Mouse (Mus musculus): ENCODE results near the gene Atg5. TPM values are rescaled to one million over a fixed set of nuclear protein-coding genes. Genes with fewer than 3 reads are reported as not detected.

Gene Atg5
- polyA plus RNA-seq, 1 experiment from 2014 or later = 51.6 TPM

DNA sequence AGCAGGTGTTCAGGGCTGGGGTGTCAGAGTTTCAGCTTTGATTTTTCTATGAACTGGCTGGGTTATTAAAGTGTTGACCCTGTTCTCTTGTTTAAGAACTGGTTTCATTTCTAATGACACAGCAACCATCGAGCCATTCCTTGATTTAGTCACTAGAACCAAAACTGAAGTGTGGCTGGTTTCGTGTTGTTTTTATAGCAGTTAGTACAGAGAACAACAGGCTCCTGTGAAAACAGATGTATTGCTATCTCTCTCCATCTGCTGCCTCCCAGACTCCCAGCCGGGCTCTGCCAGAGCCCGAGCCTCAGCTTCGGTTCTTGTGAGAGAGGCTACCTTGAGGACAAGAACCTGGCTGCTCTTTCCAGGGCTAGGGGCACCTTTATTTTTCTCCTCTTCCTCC lies 109.7 kb downstream of the Atg5 start:
- H3K27me3 ChIP-seq = no peaks in the 10 kb centered on the region
- H3K4me1 ChIP-seq = peaks cover 23% of the 10 kb centered on the region
- no peaks in the 10 kb centered on the region for H3K9me3 ChIP-seq
- ATAC-seq (ENCODE audit: borderline replicate concordance, extremely low read depth, low FRiP score, low TSS enrichment) = no peak
- no peak overlapping the region for H3K4me2 ChIP-seq
- no peak overlapping the region for H3K9ac ChIP-seq
- 73% methylated on average over 5 of the region's 5 CpGs for WGBS
- no peaks in the 10 kb centered on the region for H3K36me3 ChIP-seq
- H3K4me3 ChIP-seq = no peak overlapping the region
- H3K27ac ChIP-seq = no peak overlapping the region

DNA sequence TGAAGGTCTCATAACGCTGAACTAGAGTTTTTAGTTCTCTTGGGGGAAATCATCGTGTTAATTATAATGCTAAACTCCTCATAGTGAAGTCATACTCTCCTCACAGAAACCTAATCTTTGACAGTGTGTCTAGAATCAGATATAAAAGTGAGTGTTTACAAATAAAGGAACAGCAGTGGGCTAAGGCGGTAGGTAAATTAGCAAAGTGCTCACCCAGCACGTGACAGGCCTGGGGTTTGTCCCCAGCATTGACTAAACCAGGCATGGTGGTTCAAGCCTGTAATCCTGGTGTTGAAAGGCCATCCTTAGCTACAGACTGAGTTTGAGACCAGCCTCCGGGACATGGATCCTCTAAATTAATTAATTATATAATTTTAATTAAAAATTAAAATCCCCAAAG lies 110.2 kb downstream of the Atg5 start:
- 81% methylated on average over 5 of the region's 5 CpGs for WGBS
- Histone ChIP-seq H3K9ac (no peak overlapping the region), H3K27ac (no peak overlapping the region), H3K36me3 (no peaks in the 10 kb centered on the region), H3K9me3 (no peaks in the 10 kb centered on the region), H3K4me1 (peaks cover 23% of the 10 kb centered on the region), H3K27me3 (no peaks in the 10 kb centered on the region), H3K4me3 (no peak overlapping the region), H3K4me2 (no peak overlapping the region)
- ATAC-seq (ENCODE audit: borderline replicate concordance, extremely low read depth, low FRiP score, low TSS enrichment) = no peak

DNA sequence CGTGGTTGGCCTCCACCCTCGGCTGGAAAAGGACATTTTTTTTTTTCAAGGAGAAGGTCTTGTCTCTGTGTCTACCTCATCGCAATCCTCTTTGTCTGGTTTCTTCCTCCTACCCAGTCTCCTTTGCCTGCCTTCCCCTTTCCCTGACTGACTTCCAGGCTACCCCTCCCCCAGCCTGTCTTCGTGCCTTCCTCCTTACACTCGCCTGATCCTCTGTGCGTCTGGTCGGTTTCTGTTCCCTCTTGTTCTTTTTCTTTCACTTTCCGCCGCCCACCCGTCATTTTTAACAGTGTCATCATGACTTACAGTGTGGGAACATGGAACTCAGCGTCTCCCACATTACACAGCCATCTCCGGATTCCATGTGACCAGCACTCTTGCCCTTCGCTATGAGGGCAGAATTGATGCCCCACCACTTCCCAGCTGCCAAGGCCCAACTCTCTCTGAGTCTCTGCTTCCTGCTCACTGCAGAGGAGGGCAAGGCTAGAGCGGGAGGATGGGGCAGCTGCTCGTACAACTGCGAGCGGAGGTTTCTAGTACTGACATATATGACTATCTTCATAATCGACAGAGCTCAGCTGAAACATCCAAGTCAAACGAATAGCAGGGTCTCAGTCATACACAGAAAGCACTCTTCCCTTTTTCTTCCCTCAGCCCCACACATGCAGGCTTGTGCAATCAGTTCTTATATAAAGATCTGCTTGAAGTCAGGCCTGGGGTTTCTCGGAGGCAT lies 112.5 kb downstream of the Atg5 start:
- ATAC-seq (ENCODE audit: borderline replicate concordance, extremely low read depth, low FRiP score, low TSS enrichment) = peak; percentile 59; the same call in 1 of the 2 replicates
- peak overlapping the region; percentile 46 for H3K4me2 ChIP-seq
- peak overlapping the region; percentile 0; the same call in 1 of the 2 replicates for H3K4me3 ChIP-seq
- no peaks in the 10 kb centered on the region for H3K27me3 ChIP-seq
- no peaks in the 10 kb centered on the region for H3K36me3 ChIP-seq
- 28% methylated on average over 20 of the region's 20 CpGs for WGBS
- peaks cover 23% of the 10 kb centered on the region for H3K4me1 ChIP-seq
- peak overlapping the region; percentile 69 for H3K27ac ChIP-seq
- no peaks in the 10 kb centered on the region for H3K9me3 ChIP-seq
- no peak overlapping the region for H3K9ac ChIP-seq

- peak overlapping the region; percentile 69 for H3K27ac ChIP-seq
Measured at GRCm38 (mm10) chr10:44381397-44381796, 113.2 kb downstream of the Atg5 start.

DNA sequence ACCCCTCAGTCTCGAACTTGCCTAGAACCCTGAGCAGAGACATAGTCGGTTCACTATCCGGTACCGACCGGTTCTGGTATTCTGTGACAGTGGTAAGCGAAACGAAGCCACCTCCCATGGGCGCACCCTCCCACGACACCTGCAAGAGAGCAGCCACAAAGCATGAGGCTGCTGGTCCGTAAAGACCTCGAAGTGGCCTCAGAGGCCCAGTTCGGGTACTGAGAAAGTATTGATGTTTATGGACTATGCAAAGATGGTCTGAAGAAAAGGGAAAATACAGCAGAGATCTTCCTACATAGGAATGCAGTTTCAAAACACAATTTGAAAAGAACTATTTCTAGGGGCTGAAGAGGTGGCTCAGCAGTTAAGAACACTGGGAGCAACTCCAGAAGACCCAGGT lies 113.8 kb downstream of the Atg5 start:
- no peak for ATAC-seq (ENCODE audit: borderline replicate concordance, extremely low read depth, low FRiP score, low TSS enrichment)
- H3K4me1 ChIP-seq = peaks cover 23% of the 10 kb centered on the region
- WGBS = 84% methylated on average over 12 of the region's 12 CpGs
- no peak overlapping the region for H3K4me2 ChIP-seq
- no peak overlapping the region for H3K4me3 ChIP-seq
- H3K9me3 ChIP-seq = no peaks in the 10 kb centered on the region
- H3K9ac ChIP-seq = no peak overlapping the region
- no peaks in the 10 kb centered on the region for H3K27me3 ChIP-seq
- H3K36me3 ChIP-seq = no peaks in the 10 kb centered on the region
- H3K27ac ChIP-seq = no peak overlapping the region

More at GRCm38 (mm10) chr10:44381397-44381796, 113.2 kb downstream of the Atg5 start:
- Histone ChIP-seq H3K4me2 (no peak overlapping the region), H3K4me1 (peaks cover 23% of the 10 kb centered on the region), H3K4me3 (no peak overlapping the region), H3K9me3 (no peaks in the 10 kb centered on the region), H3K9ac (no peak overlapping the region), H3K27me3 (no peaks in the 10 kb centered on the region), H3K36me3 (no peaks in the 10 kb centered on the region)
- WGBS = 10% methylated on average over 3 of the region's 3 CpGs
- peak; percentile 66; the same call in 1 of the 2 replicates for ATAC-seq (ENCODE audit: borderline replicate concordance, extremely low read depth, low FRiP score, low TSS enrichment)

DNA sequence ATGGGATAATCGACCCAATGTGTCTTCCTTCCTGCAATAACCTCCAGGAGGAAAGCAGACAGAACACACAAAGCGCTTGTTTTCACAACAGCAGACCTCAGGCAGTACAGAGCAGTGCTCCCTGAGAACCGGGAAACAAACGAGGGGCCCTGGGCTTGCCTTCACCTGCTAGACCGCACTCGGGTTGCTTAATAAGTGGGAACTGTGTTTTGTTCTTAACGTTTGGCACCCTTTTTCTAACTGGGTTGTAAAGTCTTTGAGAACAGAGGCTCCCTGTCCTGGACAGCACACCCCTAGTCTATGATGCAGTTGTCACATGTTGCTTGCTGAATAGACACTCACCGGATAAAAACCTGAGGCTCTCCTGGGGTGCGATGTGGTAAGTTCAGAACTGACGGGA lies 115.1 kb downstream of the Atg5 start:
- ATAC-seq (ENCODE audit: borderline replicate concordance, extremely low read depth, low FRiP score, low TSS enrichment) = no peak
- H3K27me3 ChIP-seq = no peaks in the 10 kb centered on the region
- 76% methylated on average over 10 of the region's 10 CpGs for WGBS
- no peak overlapping the region for H3K27ac ChIP-seq
- H3K9me3 ChIP-seq = no peaks in the 10 kb centered on the region
- H3K4me3 ChIP-seq = no peak overlapping the region
- peaks cover 23% of the 10 kb centered on the region for H3K4me1 ChIP-seq
- H3K9ac ChIP-seq = no peak overlapping the region
- no peak overlapping the region for H3K4me2 ChIP-seq
- no peaks in the 10 kb centered on the region for H3K36me3 ChIP-seq

GRCm38 (mm10) chr10:44385227-44385626 lies 117.1 kb downstream of the Atg5 start:
- Histone ChIP-seq H3K36me3 (no peaks in the 10 kb centered on the region), H3K9me3 (no peaks in the 10 kb centered on the region), H3K4me2 (no peak overlapping the region), H3K4me3 (no peak overlapping the region), H3K27ac (no peak overlapping the region), H3K27me3 (no peaks in the 10 kb centered on the region), H3K9ac (no peak overlapping the region), H3K4me1 (peaks cover 27% of the 10 kb centered on the region)
- ATAC-seq (ENCODE audit: borderline replicate concordance, extremely low read depth, low FRiP score, low TSS enrichment) = no peak
- WGBS = 78% methylated on average over 5 of the region's 5 CpGs

DNA sequence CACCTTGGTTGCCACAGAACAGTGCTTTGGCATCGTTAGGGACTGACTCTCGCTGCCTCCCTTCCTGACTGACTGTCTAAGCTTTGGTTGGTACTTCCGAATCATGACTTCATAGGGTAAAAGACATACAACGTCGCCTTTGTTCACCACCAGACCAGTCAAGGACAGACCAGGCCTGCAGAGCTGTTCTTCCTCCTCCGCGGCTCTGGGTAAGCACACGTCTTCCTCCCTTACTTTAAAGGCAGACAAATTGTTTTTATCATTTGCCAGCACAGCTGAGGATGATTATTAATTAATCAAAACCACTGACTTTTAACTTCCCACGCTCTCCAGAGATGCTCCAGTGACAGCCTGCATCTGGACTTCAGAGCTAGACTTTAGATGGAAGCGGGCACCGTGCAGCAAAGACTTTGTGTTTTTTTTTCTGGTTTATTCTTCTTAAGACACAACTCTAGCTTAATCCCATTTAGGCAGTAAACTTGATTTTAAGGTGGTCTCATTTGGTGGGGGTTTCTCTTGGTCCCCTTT lies 120.6 kb downstream of the Atg5 start:
- 0 out of 2 replicates have a peak overlapping the region, but pooled peaks have one; percentile 10 for H3K27ac ChIP-seq
- H3K36me3 ChIP-seq = no peaks in the 10 kb centered on the region
- H3K9ac ChIP-seq = no peak overlapping the region
- H3K4me1 ChIP-seq = peaks cover 10% of the 10 kb centered on the region; the same call in 1 of the 2 replicates
- ATAC-seq (ENCODE audit: borderline replicate concordance, extremely low read depth, low FRiP score, low TSS enrichment) = peak; percentile 56; the same call in 1 of the 2 replicates
- H3K27me3 ChIP-seq = no peaks in the 10 kb centered on the region
- H3K4me3 ChIP-seq = no peak overlapping the region
- no peaks in the 10 kb centered on the region for H3K9me3 ChIP-seq
- H3K4me2 ChIP-seq = no peak overlapping the region
- WGBS = 44% methylated on average over 11 of the region's 11 CpGs

DNA sequence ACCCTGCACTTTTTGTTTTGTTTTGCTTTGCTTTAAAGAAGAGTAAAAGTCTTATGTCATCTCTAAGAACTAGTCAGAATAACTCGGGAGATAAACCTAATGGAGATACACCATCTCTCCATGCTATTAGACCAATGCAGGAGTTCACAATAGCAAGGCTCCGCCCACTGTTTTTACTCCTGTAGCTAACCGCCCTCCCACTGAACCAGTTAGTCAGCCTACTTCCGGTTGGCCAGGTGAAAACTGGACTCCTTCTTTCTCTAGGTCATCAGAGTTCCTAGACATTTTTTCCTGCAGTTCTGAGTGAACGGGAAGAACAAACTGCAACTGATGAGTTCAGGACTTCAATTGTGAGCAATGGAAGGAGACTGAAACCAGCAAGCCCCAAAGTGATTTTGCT lies 122.1 kb downstream of the Atg5 start:
- Histone ChIP-seq H3K4me3 (no peak overlapping the region), H3K36me3 (no peaks in the 10 kb centered on the region), H3K4me1 (peaks cover 10% of the 10 kb centered on the region; the same call in 1 of the 2 replicates), H3K9me3 (no peaks in the 10 kb centered on the region), H3K4me2 (no peak overlapping the region), H3K27me3 (no peaks in the 10 kb centered on the region), H3K27ac (no peak overlapping the region), H3K9ac (no peak overlapping the region)
- no peak for ATAC-seq (ENCODE audit: borderline replicate concordance, extremely low read depth, low FRiP score, low TSS enrichment)
- WGBS = 71% methylated on average over 5 of the region's 5 CpGs

DNA sequence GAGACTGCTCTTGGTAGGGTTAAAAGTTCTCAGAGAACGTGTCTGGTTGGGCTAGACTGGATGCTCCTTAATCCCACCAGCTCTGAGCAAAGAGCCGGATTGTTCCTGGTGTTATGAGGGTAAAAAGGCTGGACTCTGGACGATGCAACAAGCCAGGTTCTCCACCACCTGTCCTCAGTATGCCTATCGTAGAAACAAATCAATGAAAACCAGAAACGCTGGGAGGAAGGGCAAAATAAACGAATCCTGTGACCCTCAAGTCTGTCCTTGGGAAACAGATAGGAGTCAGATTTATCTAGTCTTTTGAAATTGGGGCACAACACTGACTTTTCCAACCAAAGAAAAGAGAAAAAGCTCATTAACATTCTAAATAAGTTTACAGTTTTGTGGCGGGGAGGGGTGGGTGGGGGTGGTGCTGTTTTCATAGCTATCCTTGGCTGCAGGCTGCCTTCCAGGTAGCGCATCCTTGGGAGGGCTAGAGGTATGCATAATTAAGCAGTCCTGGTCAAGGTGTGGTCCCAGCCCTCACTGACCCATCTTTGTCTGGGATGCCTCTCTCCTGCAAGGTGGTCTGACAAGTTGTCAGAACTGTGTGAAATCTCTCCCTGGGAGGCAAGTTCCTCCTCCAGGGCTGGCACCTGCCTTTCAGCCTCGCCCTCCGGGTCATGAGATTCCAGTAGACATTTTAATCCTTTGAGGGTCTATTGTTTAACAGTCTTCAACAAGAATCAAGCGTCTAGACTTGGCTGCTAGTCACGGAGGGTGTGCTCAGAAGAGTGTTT lies 123.5 kb downstream of the Atg5 start:
- WGBS = 37% methylated on average over 12 of the region's 12 CpGs
- H3K4me1 ChIP-seq = peaks cover 10% of the 10 kb centered on the region; the same call in 1 of the 2 replicates
- H3K9me3 ChIP-seq = no peaks in the 10 kb centered on the region

GRCm38 (mm10) chr10:44392855-44393254 lies 124.7 kb downstream of the Atg5 start:
- Histone ChIP-seq H3K9me3 (no peaks in the 10 kb centered on the region), H3K9ac (no peak overlapping the region), H3K4me2 (no peak overlapping the region), H3K27ac (no peak overlapping the region), H3K27me3 (no peaks in the 10 kb centered on the region), H3K4me1 (peaks cover 10% of the 10 kb centered on the region; the same call in 1 of the 2 replicates), H3K4me3 (no peak overlapping the region), H3K36me3 (no peaks in the 10 kb centered on the region)
- WGBS = 73% methylated on average over 8 of the region's 8 CpGs
- ATAC-seq (ENCODE audit: borderline replicate concordance, extremely low read depth, low FRiP score, low TSS enrichment) = no peak

More for the DNA sequence above, 123.5 kb downstream of the Atg5 start:
- no peaks in the 10 kb centered on the region for H3K27me3 ChIP-seq
- no peak overlapping the region for H3K4me2 ChIP-seq
- no peak overlapping the region for H3K27ac ChIP-seq
- no peak overlapping the region for H3K9ac ChIP-seq
- no peaks in the 10 kb centered on the region for H3K36me3 ChIP-seq
- no peak overlapping the region for H3K4me3 ChIP-seq
- no peak for ATAC-seq (ENCODE audit: borderline replicate concordance, extremely low read depth, low FRiP score, low TSS enrichment)

DNA sequence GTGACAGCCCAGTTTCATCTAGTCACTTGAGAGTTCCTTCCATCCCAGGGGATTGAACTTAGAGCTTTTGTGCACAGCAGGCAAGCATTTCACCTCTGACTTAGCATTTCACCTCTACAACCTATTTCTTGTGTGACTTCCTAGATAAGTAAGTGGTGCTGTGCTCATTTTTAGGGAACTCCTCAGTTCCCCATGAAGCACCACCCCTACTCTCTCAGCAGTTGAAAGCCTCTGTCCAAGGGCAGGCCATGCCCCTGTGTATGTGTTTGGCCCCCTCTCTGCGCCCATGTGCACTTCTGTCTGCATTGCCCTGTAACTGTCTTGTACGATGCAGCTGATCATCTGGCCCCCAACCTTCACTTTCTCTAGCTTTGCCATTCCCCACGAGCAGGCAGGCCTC lies 132.0 kb downstream of the Atg5 start:
- Histone ChIP-seq H3K36me3 (no peaks in the 10 kb centered on the region), H3K4me1 (no peaks in the 10 kb centered on the region), H3K9me3 (no peaks in the 10 kb centered on the region), H3K4me3 (no peak overlapping the region), H3K9ac (no peak overlapping the region), H3K27ac (no peak overlapping the region), H3K4me2 (no peak overlapping the region), H3K27me3 (no peaks in the 10 kb centered on the region)
- ATAC-seq (ENCODE audit: borderline replicate concordance, extremely low read depth, low FRiP score, low TSS enrichment) = no peak
- WGBS = 57% methylated on average over 3 of the region's 3 CpGs
